Mouse (Mus musculus): ENCODE data around the gene Mllt10. TPM values are rescaled to one million over a fixed set of nuclear protein-coding genes. Genes with fewer than 3 reads are reported as not detected.

Gene Mllt10
- polyA plus RNA-seq, 1 experiment from 2014 or later: 43.5 TPM

DNA sequence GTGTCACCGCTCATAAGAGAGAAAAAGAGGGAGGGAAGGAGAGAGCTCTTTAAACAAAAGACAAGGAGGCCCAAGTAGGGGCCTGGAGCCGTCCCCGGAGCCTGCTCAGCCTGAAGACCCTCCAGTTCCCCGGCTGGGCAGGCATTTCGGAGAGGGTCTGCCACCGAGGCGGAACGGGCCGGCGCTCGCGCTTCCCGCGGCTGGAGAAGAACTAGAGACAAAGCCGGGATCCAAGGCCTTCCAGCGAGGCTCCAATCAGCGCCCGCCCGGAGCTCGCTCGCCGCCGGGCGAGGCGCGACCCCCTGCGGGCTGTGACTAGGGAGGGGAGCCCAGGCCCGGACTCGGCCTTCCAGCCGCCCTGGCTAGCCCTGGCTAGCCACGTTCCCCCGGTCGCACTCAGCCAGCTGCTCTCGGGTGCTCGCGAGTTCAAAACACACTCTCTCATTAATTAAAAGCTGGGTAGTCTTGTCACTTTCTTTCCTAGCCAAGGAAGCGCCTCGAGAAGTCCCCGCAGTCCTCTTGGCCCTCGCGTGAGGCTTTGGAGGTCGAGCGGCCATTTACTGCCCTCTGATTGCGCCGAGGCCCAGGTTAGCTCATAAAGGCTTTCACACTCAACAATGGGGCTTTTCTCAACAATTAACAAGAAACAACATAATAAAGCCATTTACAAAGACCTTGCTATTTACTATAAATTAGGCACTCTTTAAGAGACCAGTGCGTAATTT lies 15.3 kb upstream of the Mllt10 start:
- H3K36me3 ChIP-seq (ENCODE audit: control insufficient read depth, insufficient read depth, low read length): no peaks in the 10 kb centered on the region; the same call in 1 of the 2 replicates
- peak overlapping the region; percentile 94 for H3K4me2 ChIP-seq (ENCODE audit: low read length)
- peaks cover 68% of the 10 kb centered on the region for H3K4me1 ChIP-seq (ENCODE audit: control insufficient read depth, insufficient read depth, low read length)
- peak overlapping the region; percentile 94 for H3K27ac ChIP-seq (ENCODE audit: low read depth, low read length)
- H3K9ac ChIP-seq (ENCODE audit: low read length): peak overlapping the region; percentile 76
- no peaks in the 10 kb centered on the region for H3K9me3 ChIP-seq (replicated peaks; ENCODE audit: control insufficient read depth, low read length)
- DNase-seq (ENCODE audit: low spot score): peak; percentile 73
- 1% methylated on average over 46 of the region's 46 CpGs for WGBS
- H3K4me3 ChIP-seq (ENCODE audit: low read depth, low read length): peak overlapping the region; percentile 98
- peak; percentile 56 for ATAC-seq
- H3K27me3 ChIP-seq (replicated peaks; ENCODE audit: control insufficient read depth, insufficient read depth, low read length): no peaks in the 10 kb centered on the region

DNA sequence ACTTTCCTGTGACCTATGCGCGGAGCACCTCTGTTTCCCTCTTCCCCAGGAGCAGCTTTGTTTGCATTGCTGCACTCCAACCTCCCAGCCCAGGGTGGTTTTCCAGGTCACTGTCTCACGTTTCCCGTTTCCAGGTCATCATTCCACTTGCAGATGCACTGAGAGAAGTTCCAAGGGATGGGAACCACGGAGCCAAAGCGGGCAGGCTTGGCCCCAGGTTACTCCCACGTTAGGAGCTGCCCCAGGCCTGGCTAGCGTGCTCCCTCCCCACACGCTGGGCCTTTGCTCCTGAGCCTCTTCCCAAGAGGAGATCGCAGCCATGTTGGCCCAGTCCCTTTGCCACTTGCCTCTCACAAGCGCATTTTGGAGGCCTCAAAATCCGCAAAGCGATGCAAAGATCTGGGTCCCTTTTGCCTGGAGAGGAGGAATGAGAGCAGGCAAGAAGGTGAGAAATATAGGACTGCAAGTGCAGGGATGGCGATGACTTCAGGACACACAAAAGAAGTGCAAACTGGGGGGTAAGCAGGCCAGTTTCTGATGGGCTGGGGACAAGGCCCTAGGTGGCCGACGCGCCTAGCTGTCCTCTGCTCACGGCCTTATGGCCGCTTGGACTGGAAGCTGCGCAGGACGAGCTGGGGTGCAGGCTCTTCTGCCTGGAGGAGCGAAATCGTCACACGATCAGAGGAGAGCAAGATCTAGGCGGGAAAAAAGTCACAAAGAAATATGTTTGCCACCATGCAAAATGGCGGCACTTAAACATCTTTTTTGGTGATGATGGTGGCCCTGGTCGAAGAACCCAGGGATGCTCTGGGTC lies 14.5 kb upstream of the Mllt10 start:
- DNase-seq (ENCODE audit: low spot score) (peak; percentile 55), ATAC-seq (peak; percentile 35)
- H3K9me3 ChIP-seq (replicated peaks; ENCODE audit: control insufficient read depth, low read length): no peaks in the 10 kb centered on the region
- 3% methylated on average over 27 of the region's 27 CpGs for WGBS
- H3K9ac ChIP-seq (ENCODE audit: low read length): peak overlapping the region; percentile 76
- peak overlapping the region; percentile 98 for H3K4me3 ChIP-seq (ENCODE audit: low read depth, low read length)
- peaks cover 64% of the 10 kb centered on the region for H3K4me1 ChIP-seq (ENCODE audit: control insufficient read depth, insufficient read depth, low read length)
- no peaks in the 10 kb centered on the region; the same call in 1 of the 2 replicates for H3K36me3 ChIP-seq (ENCODE audit: control insufficient read depth, insufficient read depth, low read length)
- H3K27me3 ChIP-seq (replicated peaks; ENCODE audit: control insufficient read depth, insufficient read depth, low read length): no peaks in the 10 kb centered on the region
- H3K27ac ChIP-seq (ENCODE audit: low read depth, low read length): peak overlapping the region; percentile 94
- H3K4me2 ChIP-seq (ENCODE audit: low read length): peak overlapping the region; percentile 94

DNA sequence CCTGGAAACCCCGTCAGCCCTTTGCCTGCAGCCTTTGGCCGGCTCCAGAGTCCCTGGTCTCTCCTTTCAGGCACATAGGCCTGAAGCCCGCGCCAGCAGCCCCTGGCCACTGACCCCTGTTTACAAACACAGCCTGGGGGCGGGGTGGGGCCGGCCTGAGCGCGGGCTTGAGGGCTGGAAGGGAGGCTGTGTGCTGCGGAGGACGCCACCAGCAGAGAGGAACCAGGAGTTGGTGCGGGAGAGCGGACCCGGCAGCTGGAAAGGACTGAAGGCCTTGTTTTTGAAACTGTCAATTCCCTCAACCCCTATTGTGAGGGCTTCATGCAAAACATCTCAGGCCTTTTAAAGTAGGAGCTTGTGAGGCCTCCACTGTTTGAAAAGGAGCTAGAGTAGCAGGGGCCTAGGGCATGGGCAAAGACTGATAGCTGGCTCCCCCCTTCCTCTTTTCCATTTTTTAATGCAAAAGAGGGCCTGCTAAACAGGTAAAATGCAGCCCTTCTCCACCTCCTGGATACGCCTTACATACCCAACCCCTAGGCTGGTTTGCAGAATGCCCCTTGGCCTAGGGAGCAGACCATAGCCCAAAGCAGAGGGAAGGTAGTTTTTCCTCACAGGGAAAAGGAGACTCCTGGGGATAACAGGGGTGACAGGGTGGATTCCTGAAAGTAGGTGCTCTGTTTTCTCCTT lies 13.7 kb upstream of the Mllt10 start:
- Histone ChIP-seq H3K36me3 (ENCODE audit: control insufficient read depth, insufficient read depth, low read length) (no peaks in the 10 kb centered on the region; the same call in 1 of the 2 replicates), H3K27me3 (replicated peaks; ENCODE audit: control insufficient read depth, insufficient read depth, low read length) (no peaks in the 10 kb centered on the region), H3K9ac (ENCODE audit: low read length) (peak overlapping the region; percentile 76), H3K9me3 (replicated peaks; ENCODE audit: control insufficient read depth, low read length) (no peaks in the 10 kb centered on the region), H3K4me1 (ENCODE audit: control insufficient read depth, insufficient read depth, low read length) (peaks cover 62% of the 10 kb centered on the region), H3K27ac (ENCODE audit: low read depth, low read length) (peak overlapping the region; percentile 94), H3K4me2 (ENCODE audit: low read length) (peak overlapping the region; percentile 94), H3K4me3 (ENCODE audit: low read depth, low read length) (peak overlapping the region; percentile 98)
- ATAC-seq (peak; percentile 87), DNase-seq (ENCODE audit: low spot score) (peak; percentile 91)
- WGBS: under 1% methylated on average over 14 of the region's 14 CpGs

DNA sequence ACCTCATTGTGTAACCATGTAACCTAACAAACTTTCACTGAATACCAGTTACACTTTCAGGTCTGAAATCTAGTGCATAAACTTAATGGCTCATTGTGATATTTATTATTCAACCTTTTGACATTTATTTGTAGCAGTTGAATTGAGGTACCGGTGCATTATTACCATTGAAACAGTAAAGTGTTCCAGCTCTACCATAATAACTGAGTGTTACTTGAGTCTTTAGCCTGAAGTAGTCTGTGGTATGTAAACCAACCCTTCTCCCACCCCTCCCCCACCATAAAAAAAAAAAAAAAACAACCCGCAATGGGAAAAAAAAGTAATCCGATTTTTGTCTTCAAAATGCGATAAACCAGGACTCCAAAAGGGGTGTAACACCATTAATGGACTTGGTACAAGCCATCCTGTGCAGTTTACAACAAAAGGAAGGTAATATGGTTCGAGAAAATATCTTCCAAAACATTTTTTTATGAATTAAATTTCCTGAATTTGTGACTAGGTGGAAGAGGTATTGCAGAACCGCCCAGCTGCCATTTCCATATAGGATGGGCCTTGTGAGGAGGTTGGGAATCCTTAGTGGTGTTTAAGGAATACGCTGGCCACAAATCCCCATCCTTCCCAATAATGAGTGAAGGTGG lies 9.8 kb upstream of the Mllt10 start:
- ATAC-seq (no peak), DNase-seq (ENCODE audit: low spot score) (peak; percentile 43)
- Histone ChIP-seq H3K27me3 (replicated peaks; ENCODE audit: control insufficient read depth, insufficient read depth, low read length) (no peaks in the 10 kb centered on the region), H3K36me3 (ENCODE audit: control insufficient read depth, insufficient read depth, low read length) (no peaks in the 10 kb centered on the region; the same call in 1 of the 2 replicates), H3K27ac (ENCODE audit: low read depth, low read length) (peak overlapping the region; percentile 100), H3K9ac (ENCODE audit: low read length) (peak overlapping the region; percentile 100), H3K4me1 (ENCODE audit: control insufficient read depth, insufficient read depth, low read length) (peaks cover 38% of the 10 kb centered on the region), H3K4me2 (ENCODE audit: low read length) (peak overlapping the region; percentile 94), H3K4me3 (ENCODE audit: low read depth, low read length) (peak overlapping the region; percentile 98), H3K9me3 (replicated peaks; ENCODE audit: control insufficient read depth, low read length) (no peaks in the 10 kb centered on the region)
- WGBS: under 1% methylated on average over 7 of the region's 7 CpGs

DNA sequence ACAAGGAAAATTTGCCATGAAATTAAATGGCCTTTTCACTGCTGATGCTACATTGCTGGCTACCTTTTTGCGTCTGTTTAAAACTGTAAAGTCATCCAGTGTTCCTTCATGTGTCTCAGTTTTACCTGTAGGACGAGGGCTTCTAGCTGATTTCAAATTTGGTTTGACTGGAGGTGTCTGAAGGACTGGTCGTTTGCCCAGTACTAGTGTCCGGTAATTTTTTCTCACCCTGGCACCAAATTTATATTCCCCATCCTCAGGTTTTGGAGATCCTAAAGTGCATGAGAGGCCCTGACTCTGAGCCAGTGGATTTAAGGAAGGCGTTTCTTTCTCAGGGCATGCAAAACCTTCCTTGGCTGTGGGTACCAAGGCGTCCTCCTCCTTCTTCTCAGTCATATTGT lies 9.3 kb upstream of the Mllt10 start:
- WGBS: 2% methylated on average over 6 of the region's 6 CpGs
- Histone ChIP-seq H3K9me3 (replicated peaks; ENCODE audit: control insufficient read depth, low read length) (no peaks in the 10 kb centered on the region), H3K27ac (ENCODE audit: low read depth, low read length) (peak overlapping the region; percentile 100), H3K4me1 (ENCODE audit: control insufficient read depth, insufficient read depth, low read length) (peaks cover 32% of the 10 kb centered on the region), H3K4me3 (ENCODE audit: low read depth, low read length) (peak overlapping the region; percentile 98), H3K4me2 (ENCODE audit: low read length) (peak overlapping the region; percentile 94), H3K36me3 (ENCODE audit: control insufficient read depth, insufficient read depth, low read length) (no peaks in the 10 kb centered on the region; the same call in 1 of the 2 replicates), H3K27me3 (replicated peaks; ENCODE audit: control insufficient read depth, insufficient read depth, low read length) (no peaks in the 10 kb centered on the region), H3K9ac (ENCODE audit: low read length) (peak overlapping the region; percentile 100)
- ATAC-seq: no peak
- DNase-seq (ENCODE audit: low spot score): peak; percentile 31

DNA sequence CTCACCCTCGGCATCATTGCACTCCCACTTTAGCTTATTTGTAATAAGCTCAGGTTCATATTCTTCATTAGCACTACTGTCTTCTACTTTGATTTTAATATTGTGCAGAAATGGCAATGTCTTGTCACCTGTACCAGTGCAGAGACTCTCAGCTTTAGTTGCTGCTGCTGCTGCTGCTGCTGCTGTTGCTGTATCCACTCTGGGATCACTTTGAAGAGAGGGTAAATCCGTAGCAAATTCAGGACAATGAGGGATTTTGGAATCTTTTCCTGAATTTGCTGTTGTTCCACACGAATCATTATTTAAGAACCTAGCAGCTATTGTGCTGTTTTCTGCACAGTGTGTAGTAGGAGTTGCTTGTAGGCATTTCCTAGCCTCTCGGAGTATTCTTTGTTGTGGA lies 8.9 kb upstream of the Mllt10 start:
- Histone ChIP-seq H3K9me3 (replicated peaks; ENCODE audit: control insufficient read depth, low read length) (no peaks in the 10 kb centered on the region), H3K4me3 (ENCODE audit: low read depth, low read length) (peak overlapping the region; percentile 98), H3K27me3 (replicated peaks; ENCODE audit: control insufficient read depth, insufficient read depth, low read length) (no peaks in the 10 kb centered on the region), H3K4me1 (ENCODE audit: control insufficient read depth, insufficient read depth, low read length) (peaks cover 28% of the 10 kb centered on the region), H3K36me3 (ENCODE audit: control insufficient read depth, insufficient read depth, low read length) (no peaks in the 10 kb centered on the region), H3K4me2 (ENCODE audit: low read length) (peak overlapping the region; percentile 94), H3K27ac (ENCODE audit: low read depth, low read length) (peak overlapping the region; percentile 100), H3K9ac (ENCODE audit: low read length) (peak overlapping the region; percentile 100)
- no peak for ATAC-seq
- DNase-seq (ENCODE audit: low spot score): no peak
- 0% methylated on average over 4 of the region's 4 CpGs for WGBS

DNA sequence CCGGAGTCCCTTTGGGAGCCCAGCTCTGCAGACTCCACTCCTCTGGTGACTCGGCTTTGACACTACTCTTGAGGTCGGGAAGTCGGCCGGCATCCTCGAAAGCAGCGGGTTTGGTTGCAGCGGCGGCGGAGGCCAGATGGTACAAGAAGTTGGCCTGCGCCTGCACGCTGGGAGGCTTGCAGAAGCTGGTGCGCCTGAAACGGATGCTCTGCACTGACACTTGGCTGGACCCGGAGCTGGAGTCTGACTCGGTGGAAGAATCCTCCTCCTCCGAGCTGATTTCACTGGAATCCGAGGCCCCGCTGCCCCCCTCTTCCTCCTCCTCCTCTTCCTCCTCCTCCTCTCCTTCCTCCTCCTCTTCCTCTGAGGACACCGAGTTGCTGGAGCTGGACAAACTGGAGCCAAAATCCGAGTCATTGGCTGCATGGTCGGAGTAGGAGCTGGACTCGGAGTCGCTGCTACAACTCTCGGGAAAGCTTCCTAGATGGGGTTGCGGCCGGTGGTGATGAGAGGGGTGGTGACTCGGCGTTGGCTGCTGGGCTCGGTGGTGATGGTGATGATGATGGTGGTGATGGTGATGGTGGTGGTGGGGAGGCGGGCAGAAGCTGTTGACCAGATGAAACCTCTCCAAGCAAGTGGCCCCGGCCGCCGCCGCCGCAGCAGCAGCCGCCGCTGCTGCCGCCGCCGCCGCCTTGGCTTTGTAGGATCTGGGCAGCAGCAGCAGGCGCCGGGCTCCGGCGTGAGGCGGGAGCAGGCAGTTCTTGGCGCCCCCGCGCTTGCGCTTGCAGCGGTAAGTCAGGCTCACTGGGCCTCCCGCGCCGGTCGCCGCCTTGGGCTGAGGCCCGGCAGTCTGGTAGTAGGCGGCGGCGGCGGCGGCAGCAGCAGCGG lies 8.0 kb upstream of the Mllt10 start:
- ATAC-seq (peak; percentile 17), DNase-seq (ENCODE audit: low spot score) (no peak)
- H3K4me3 ChIP-seq (ENCODE audit: low read depth, low read length): peak overlapping the region; percentile 98
- H3K36me3 ChIP-seq (ENCODE audit: control insufficient read depth, insufficient read depth, low read length): no peaks in the 10 kb centered on the region
- peak overlapping the region; percentile 100 for H3K9ac ChIP-seq (ENCODE audit: low read length)
- no peaks in the 10 kb centered on the region for H3K27me3 ChIP-seq (replicated peaks; ENCODE audit: control insufficient read depth, insufficient read depth, low read length)
- peak overlapping the region; percentile 100 for H3K27ac ChIP-seq (ENCODE audit: low read depth, low read length)
- peak overlapping the region; percentile 94 for H3K4me2 ChIP-seq (ENCODE audit: low read length)
- H3K4me1 ChIP-seq (ENCODE audit: control insufficient read depth, insufficient read depth, low read length): peaks cover 30% of the 10 kb centered on the region
- no peaks in the 10 kb centered on the region for H3K9me3 ChIP-seq (replicated peaks; ENCODE audit: control insufficient read depth, low read length)
- WGBS: under 1% methylated on average over 49 of the region's 64 CpGs
